Mouse (Mus musculus) cortical plate, adult 2 months (tissue): Measurements from ENCODE around the gene Pgd.

Experiments
- CTCF ChIP-seq: fragments of 200-500 bp; IDR thresholded peaks from 2 replicates; pipeline ENCODE4 v1.5.1; 2011; ENCODE audit warnings: mild to moderate bottlenecking, control low read depth, low read length; ENCODE audit not compliant: insufficient read depth; ENCODE audit errors: extremely low read depth
- POLR2A ChIP-seq: fragments of 200-500 bp; IDR thresholded peaks from 2 replicates; pipeline ENCODE4 v1.6.1; 2011; ENCODE audit warnings: mild to moderate bottlenecking, low read length, control low read depth; ENCODE audit not compliant: insufficient read depth; ENCODE audit errors: extremely low read depth

GRCm38 (mm10) chr4:149138515-149138914, 28.1 kb downstream of the Pgd start:
- no peak for TF ChIP-seq POLR2A
- no peak for TF ChIP-seq CTCF
